Mouse (Mus musculus) stomach, postnatal 0 days (tissue): ENCODE data around the gene Bckdha.

ENCODE experiments used
- CTCF ChIP-seq: IDR thresholded peaks from 2 replicates; pipeline ENCODE4 v1.5.1; 2016; ENCODE audit warnings: antibody characterized with exemption, low read depth, mild to moderate bottlenecking, moderate library complexity
- EP300 ChIP-seq: optimal IDR thresholded peaks from 2 replicates; pipeline ENCODE3; 2016; ENCODE audit warnings: antibody characterized with exemption

GRCm38 (mm10) chr7:25652244-25652759 lies 6.5 kb downstream of the Bckdha start:
- TF ChIP-seq EP300 = no peak
- no peak for TF ChIP-seq CTCF
